Mouse (Mus musculus): ENCODE measurements around the gene Tmie. TPM values are rescaled to one million over a fixed set of nuclear protein-coding genes. Genes with fewer than 3 reads are reported as not detected.

The Tmie gene
- polyA plus RNA-seq, 1 experiment: 1.6 TPM

GRCm38 (mm10) chr9:110840905-110841304 lies 39.0 kb downstream of the Tmie start:
- H3K9ac ChIP-seq (ENCODE audit: low read depth, poor library complexity, severe bottlenecking): no peak overlapping the region
- no peaks in the 10 kb centered on the region for H3K9me3 ChIP-seq (replicated peaks; ENCODE audit: control insufficient read depth, insufficient read depth, low read length, poor library complexity, severe bottlenecking)
- H3K27me3 ChIP-seq (ENCODE audit: control insufficient read depth, insufficient read depth, low read length, poor library complexity, severe bottlenecking): no peaks in the 10 kb centered on the region
- no peak overlapping the region for H3K27ac ChIP-seq (ENCODE audit: insufficient read depth, low read length)
- no peak overlapping the region for H3K4me3 ChIP-seq (ENCODE audit: low read depth, low read length)
- no peak for TF ChIP-seq POLR2A (IDR thresholded peaks at IDR 0.05; ENCODE audit: insufficient read depth, low read length)
- TF ChIP-seq EP300 (IDR thresholded peaks at IDR 0.05; ENCODE audit: insufficient read depth, low read depth, low read length): no peak
- peaks cover under 1% of the 10 kb centered on the region for H3K4me1 ChIP-seq (ENCODE audit: control insufficient read depth, insufficient read depth, low read length)
- no peaks in the 10 kb centered on the region for H3K36me3 ChIP-seq (ENCODE audit: control insufficient read depth, insufficient read depth, low read length, poor library complexity, severe bottlenecking)

- Histone ChIP-seq H3K36me3 (ENCODE audit: control insufficient read depth, insufficient read depth, low read length, poor library complexity, severe bottlenecking) (no peaks in the 10 kb centered on the region), H3K4me3 (ENCODE audit: low read depth, low read length) (no peak overlapping the region), H3K27me3 (ENCODE audit: control insufficient read depth, insufficient read depth, low read length, poor library complexity, severe bottlenecking) (no peaks in the 10 kb centered on the region), H3K27ac (ENCODE audit: insufficient read depth, low read length) (no peak overlapping the region), H3K9ac (ENCODE audit: low read depth, poor library complexity, severe bottlenecking) (no peak overlapping the region), H3K4me1 (ENCODE audit: control insufficient read depth, insufficient read depth, low read length) (peaks cover 2% of the 10 kb centered on the region), H3K9me3 (replicated peaks; ENCODE audit: control insufficient read depth, insufficient read depth, low read length, poor library complexity, severe bottlenecking) (no peaks in the 10 kb centered on the region)
- TF ChIP-seq CTCF (IDR thresholded peaks at IDR 0.05; ENCODE audit: low read depth, low read length): no peak
- no peak for TF ChIP-seq EP300 (IDR thresholded peaks at IDR 0.05; ENCODE audit: insufficient read depth, low read depth, low read length)
- TF ChIP-seq POLR2A (IDR thresholded peaks at IDR 0.05; ENCODE audit: insufficient read depth, low read length): no peak
These were observed 43.8 kb downstream of the Tmie start for GRCm38 (mm10) chr9:110836112-110836511.

GRCm38 (mm10) chr9:110834961-110835360 lies 45.0 kb downstream of the Tmie start:
- H3K4me3 ChIP-seq (ENCODE audit: low read depth, low read length): peak overlapping the region; percentile 52
- H3K27me3 ChIP-seq (ENCODE audit: control insufficient read depth, insufficient read depth, low read length, poor library complexity, severe bottlenecking): no peaks in the 10 kb centered on the region
- H3K9me3 ChIP-seq (replicated peaks; ENCODE audit: control insufficient read depth, insufficient read depth, low read length, poor library complexity, severe bottlenecking): no peaks in the 10 kb centered on the region
- H3K4me1 ChIP-seq (ENCODE audit: control insufficient read depth, insufficient read depth, low read length): peaks cover 2% of the 10 kb centered on the region
- no peak for TF ChIP-seq CTCF (IDR thresholded peaks at IDR 0.05; ENCODE audit: low read depth, low read length)
- TF ChIP-seq EP300 (IDR thresholded peaks at IDR 0.05; ENCODE audit: insufficient read depth, low read depth, low read length): no peak
- no peak for TF ChIP-seq POLR2A (IDR thresholded peaks at IDR 0.05; ENCODE audit: insufficient read depth, low read length)
- H3K36me3 ChIP-seq (ENCODE audit: control insufficient read depth, insufficient read depth, low read length, poor library complexity, severe bottlenecking): no peaks in the 10 kb centered on the region
- H3K27ac ChIP-seq (ENCODE audit: insufficient read depth, low read length): no peak overlapping the region
- H3K9ac ChIP-seq (ENCODE audit: low read depth, poor library complexity, severe bottlenecking): no peak overlapping the region

GRCm38 (mm10) chr9:110834411-110834810 lies 45.5 kb downstream of the Tmie start, which contains the start of gene Prss45:
Prss45 (plus strand) TSS chr9:110834588.
- H3K9me3 ChIP-seq (replicated peaks; ENCODE audit: control insufficient read depth, insufficient read depth, low read length, poor library complexity, severe bottlenecking): no peaks in the 10 kb centered on the region
- H3K36me3 ChIP-seq (ENCODE audit: control insufficient read depth, insufficient read depth, low read length, poor library complexity, severe bottlenecking): no peaks in the 10 kb centered on the region
- H3K4me3 ChIP-seq (ENCODE audit: low read depth, low read length): peak within 1 kb of the TSS; percentile 52
- no peak within 1 kb of the TSS for H3K27ac ChIP-seq (ENCODE audit: insufficient read depth, low read length)
- H3K4me1 ChIP-seq (ENCODE audit: control insufficient read depth, insufficient read depth, low read length): peaks cover 2% of the 10 kb centered on the region
- H3K9ac ChIP-seq (ENCODE audit: low read depth, poor library complexity, severe bottlenecking): no peak within 1 kb of the TSS
- no peak for TF ChIP-seq POLR2A (IDR thresholded peaks at IDR 0.05; ENCODE audit: insufficient read depth, low read length)
- TF ChIP-seq EP300 (IDR thresholded peaks at IDR 0.05; ENCODE audit: insufficient read depth, low read depth, low read length): no peak
- no peak for TF ChIP-seq CTCF (IDR thresholded peaks at IDR 0.05; ENCODE audit: low read depth, low read length)
- no peaks in the 10 kb centered on the region for H3K27me3 ChIP-seq (ENCODE audit: control insufficient read depth, insufficient read depth, low read length, poor library complexity, severe bottlenecking)

- H3K9me3 ChIP-seq (replicated peaks; ENCODE audit: control insufficient read depth, insufficient read depth, low read length, poor library complexity, severe bottlenecking): no peaks in the 10 kb centered on the region
- H3K36me3 ChIP-seq (ENCODE audit: control insufficient read depth, insufficient read depth, low read length, poor library complexity, severe bottlenecking): no peaks in the 10 kb centered on the region
- peak overlapping the region; percentile 58 for H3K4me3 ChIP-seq (ENCODE audit: low read depth, low read length)
- H3K4me1 ChIP-seq (ENCODE audit: control insufficient read depth, insufficient read depth, low read length): peaks cover 2% of the 10 kb centered on the region
- H3K9ac ChIP-seq (ENCODE audit: low read depth, poor library complexity, severe bottlenecking): no peak overlapping the region
- TF ChIP-seq POLR2A (IDR thresholded peaks at IDR 0.05; ENCODE audit: insufficient read depth, low read length) (peak; percentile 36), EP300 (IDR thresholded peaks at IDR 0.05; ENCODE audit: insufficient read depth, low read depth, low read length) (no peak)
- H3K27ac ChIP-seq (ENCODE audit: insufficient read depth, low read length): no peak overlapping the region
- H3K27me3 ChIP-seq (ENCODE audit: control insufficient read depth, insufficient read depth, low read length, poor library complexity, severe bottlenecking): no peaks in the 10 kb centered on the region
These were observed 46.9 kb downstream of the Tmie start for GRCm38 (mm10) chr9:110833021-110833420.

- Histone ChIP-seq H3K4me1 (ENCODE audit: control insufficient read depth, insufficient read depth, low read length) (no peaks in the 10 kb centered on the region), H3K4me3 (ENCODE audit: low read depth, low read length) (no peak within 1 kb of the TSS), H3K9me3 (replicated peaks; ENCODE audit: control insufficient read depth, insufficient read depth, low read length, poor library complexity, severe bottlenecking) (no peaks in the 10 kb centered on the region), H3K9ac (ENCODE audit: low read depth, poor library complexity, severe bottlenecking) (no peak within 1 kb of the TSS), H3K27me3 (ENCODE audit: control insufficient read depth, insufficient read depth, low read length, poor library complexity, severe bottlenecking) (no peaks in the 10 kb centered on the region), H3K36me3 (ENCODE audit: control insufficient read depth, insufficient read depth, low read length, poor library complexity, severe bottlenecking) (no peaks in the 10 kb centered on the region), H3K27ac (ENCODE audit: insufficient read depth, low read length) (no peak within 1 kb of the TSS)
- TF ChIP-seq CTCF (IDR thresholded peaks at IDR 0.05; ENCODE audit: low read depth, low read length): no peak
- no peak for TF ChIP-seq EP300 (IDR thresholded peaks at IDR 0.05; ENCODE audit: insufficient read depth, low read depth, low read length)
- no peak for TF ChIP-seq POLR2A (IDR thresholded peaks at IDR 0.05; ENCODE audit: insufficient read depth, low read length)
These were observed 53.5 kb downstream of the Tmie start, which contains the start of gene Prss43 for GRCm38 (mm10) chr9:110826390-110826789. Prss43 (plus strand) TSS chr9:110826690.

Measured in ES-Bruce4 (cell line).